In genomic region chr1:165120349-165120898, GRCm38 (mm10) we compare ENCODE assay signal across 8 mouse cellular contexts. TPM values are rescaled to one million over a fixed set of nuclear protein-coding genes. Genes with fewer than 3 reads are reported as not detected.
DNase-seq lines count a peak whose midpoint lies in the region; ATAC-seq and TF ChIP-seq lines count a peak whose summit lies in the region.

No protein-coding gene starts in this region.

- H3K36me3 ChIP-seq in CH12.LX (replicated peaks in 1 of 2; ENCODE audit: control insufficient read depth in 1 of 2, insufficient read depth in 1 of 2, low read length in 1 of 2), result no peaks in the 10 kb centered on the region
- H3K36me3 ChIP-seq in forebrain, embryonic 11.5 days (ENCODE audit: control insufficient read depth, insufficient read depth, low read length), result no peaks in the 10 kb centered on the region
- no peaks in the 10 kb centered on the region for H3K36me3 ChIP-seq in heart, embryonic 15.5 days
- H3K36me3 ChIP-seq in liver, embryonic 15.5 days (replicated peaks), result no peaks in the 10 kb centered on the region
- H3K36me3 ChIP-seq in neural tube, embryonic 11.5 days (ENCODE audit: control insufficient read depth, insufficient read depth, low read length), result no peaks in the 10 kb centered on the region
- no peaks in the 10 kb centered on the region for H3K36me3 ChIP-seq in stomach, embryonic 16.5 days (ENCODE audit: control insufficient read depth, insufficient read depth, low read length)

- ATAC-seq in forebrain, embryonic 11.5 days (replicated peaks; ENCODE audit: low FRiP score), result peak; percentile 80
- ATAC-seq in heart, embryonic 15.5 days (replicated peaks; ENCODE audit: insufficient number of reproducible peaks, insufficient read depth, low FRiP score, low read depth), result no peak
- ATAC-seq in liver, embryonic 15.5 days (ENCODE audit: insufficient read depth), result peak; percentile 36; the same call in 1 of the 2 replicates
- peak; percentile 51 for ATAC-seq in neural tube, embryonic 11.5 days (ENCODE audit: insufficient read depth, low FRiP score, low TSS enrichment)
- ATAC-seq in stomach, embryonic 16.5 days (ENCODE audit: insufficient read depth, low FRiP score), result peak; percentile 69; the same call in 1 of the 2 replicates

- WGBS in forebrain, embryonic 11.5 days, result 21% methylated on average over 21 of the region's 21 CpGs
- 20% methylated on average over 21 of the region's 21 CpGs for WGBS in heart, embryonic 15.5 days
- WGBS in liver, embryonic 15.5 days (ENCODE audit: insufficient replicate concordance), result 17% methylated on average over 21 of the region's 21 CpGs
- WGBS in neural tube, embryonic 11.5 days, result 26% methylated on average over 21 of the region's 21 CpGs
- 20% methylated on average over 21 of the region's 21 CpGs for WGBS in stomach, embryonic 16.5 days

- no peak overlapping the region for H3K27ac ChIP-seq in CH12.LX (ENCODE audit: insufficient read depth, low read depth)
- H3K27ac ChIP-seq in forebrain, embryonic 11.5 days (ENCODE audit: low read depth, low read length), result no peak overlapping the region
- no peak overlapping the region for H3K27ac ChIP-seq in heart, embryonic 15.5 days
- H3K27ac ChIP-seq in liver, embryonic 15.5 days (replicated peaks), result no peak overlapping the region
- H3K27ac ChIP-seq in neural tube, embryonic 11.5 days (ENCODE audit: low read depth, low read length), result no peak overlapping the region
- no peak overlapping the region for H3K27ac ChIP-seq in stomach, embryonic 16.5 days (ENCODE audit: low read length)

- no peak overlapping the region for H3K4me3 ChIP-seq in CH12.LX (replicated peaks in 1 of 3; ENCODE audit: low read depth in 2 of 3, low read length in 2 of 3, poor library complexity in 1 of 3)
- H3K4me3 ChIP-seq in forebrain, embryonic 11.5 days (ENCODE audit: low read depth, low read length), result no peak overlapping the region
- H3K4me3 ChIP-seq in heart, embryonic 15.5 days, result no peak overlapping the region
- no peak overlapping the region for H3K4me3 ChIP-seq in liver, embryonic 15.5 days (replicated peaks)
- no peak overlapping the region for H3K4me3 ChIP-seq in neural tube, embryonic 11.5 days (ENCODE audit: low read depth, low read length)
- no peak overlapping the region for H3K4me3 ChIP-seq in stomach, embryonic 16.5 days (replicated peaks; ENCODE audit: low read length)

- dilution Hi-C loops in CH12.LX (cut with MboI; ENCODE audit: extremely low pct_ligation_motif_present, extremely low pct_unique_long_range_greater_than_20kb, low sequenced_read_pairs), result no loop called here

- no peak overlapping the region for H3K4me2 ChIP-seq in CH12.LX (ENCODE audit: insufficient read depth, low read depth, poor library complexity, severe bottlenecking)
- H3K4me2 ChIP-seq in forebrain, embryonic 11.5 days (ENCODE audit: low read depth, low read length, severe bottlenecking), result no peak overlapping the region
- H3K4me2 ChIP-seq in heart, embryonic 15.5 days, result peak overlapping the region; percentile 41
- H3K4me2 ChIP-seq in liver, embryonic 15.5 days, result 0 out of 2 replicates have a peak overlapping the region, but pooled peaks have one; percentile 24
- no peak overlapping the region for H3K4me2 ChIP-seq in neural tube, embryonic 11.5 days (ENCODE audit: low read depth)
- H3K4me2 ChIP-seq in stomach, embryonic 16.5 days (ENCODE audit: low read depth, low read length), result peak overlapping the region; percentile 12; the same call in 1 of the 2 replicates

- no peaks in the 10 kb centered on the region for H3K4me1 ChIP-seq in CH12.LX (ENCODE audit: control insufficient read depth in 1 of 2, insufficient read depth in 2 of 2)
- H3K4me1 ChIP-seq in forebrain, embryonic 11.5 days (replicated peaks; ENCODE audit: control insufficient read depth, insufficient read depth, low read length), result no peaks in the 10 kb centered on the region
- peaks cover 22% of the 10 kb centered on the region for H3K4me1 ChIP-seq in heart, embryonic 15.5 days (replicated peaks)
- peaks cover 7% of the 10 kb centered on the region for H3K4me1 ChIP-seq in liver, embryonic 15.5 days (replicated peaks)
- H3K4me1 ChIP-seq in neural tube, embryonic 11.5 days (ENCODE audit: control insufficient read depth, insufficient read depth, low read length), result no peaks in the 10 kb centered on the region; the same call in 1 of the 2 replicates
- H3K4me1 ChIP-seq in stomach, embryonic 16.5 days (ENCODE audit: control insufficient read depth, insufficient read depth, low read length), result 0 out of 2 replicates have a peak, but pooled peaks cover 2% of the 10 kb centered on the region

- in situ Hi-C loops in CH12.LX (cut with MboI; ENCODE audit: low pct_ligation_motif_present, low pct_unique_long_range_greater_than_20kb, low sequenced_read_pairs), result loop anchor here (25.0 kb wide), 1 partner anchor 808 kb away; the partner anchor contains the start of genes Blzf1 and Nme7

- DNase-seq in CH12.LX (ENCODE audit: extremely low read depth), result peak; percentile 66
- DNase-seq in c-Kit-positive CD71-positive TER-119-negative erythroid progenitor cells, embryonic 14.5 days (ENCODE audit: low read depth), result peak; percentile 54
- DNase-seq in forebrain, embryonic 11.5 days (ENCODE audit: low spot score), result peak; percentile 90
- peak; percentile 90 for DNase-seq in kidney, postnatal 14 days
- peak; percentile 91 for DNase-seq in neural tube, embryonic 11.5 days (ENCODE audit: low spot score)

- no peaks in the 10 kb centered on the region for H3K79me2 ChIP-seq in CH12.LX (replicated peaks; ENCODE audit: control insufficient read depth, extremely low read depth, insufficient read depth, poor library complexity, severe bottlenecking)

- no peak overlapping the region for H3K9ac ChIP-seq in CH12.LX (ENCODE audit: insufficient read depth, low read depth)
- no peak overlapping the region for H3K9ac ChIP-seq in forebrain, embryonic 11.5 days (ENCODE audit: low read length)
- no peak overlapping the region; the same call in 1 of the 2 replicates for H3K9ac ChIP-seq in heart, embryonic 15.5 days
- H3K9ac ChIP-seq in liver, embryonic 15.5 days, result no peak overlapping the region
- H3K9ac ChIP-seq in neural tube, embryonic 11.5 days (ENCODE audit: low read length), result no peak overlapping the region
- peak overlapping the region; percentile 21; the same call in 1 of the 2 replicates for H3K9ac ChIP-seq in stomach, embryonic 16.5 days (ENCODE audit: low read length)

- H3K9me3 ChIP-seq in CH12.LX (replicated peaks; ENCODE audit: low read length), result no peaks in the 10 kb centered on the region
- H3K9me3 ChIP-seq in forebrain, embryonic 11.5 days (ENCODE audit: control insufficient read depth, low read length), result no peaks in the 10 kb centered on the region
- no peaks in the 10 kb centered on the region for H3K9me3 ChIP-seq in heart, embryonic 15.5 days (replicated peaks)
- H3K9me3 ChIP-seq in liver, embryonic 15.5 days (replicated peaks), result no peaks in the 10 kb centered on the region
- H3K9me3 ChIP-seq in neural tube, embryonic 11.5 days (ENCODE audit: control insufficient read depth, low read length), result no peaks in the 10 kb centered on the region
- H3K9me3 ChIP-seq in stomach, embryonic 16.5 days (replicated peaks; ENCODE audit: control insufficient read depth, low read length), result no peaks in the 10 kb centered on the region

- no peak for TF ChIP-seq POLR2A in CH12.LX (IDR thresholded peaks at IDR 0.05; ENCODE audit: low read depth, low read length)

- peak; percentile 9 to 80; a peak in 2 of 4 replicates for TF ChIP-seq CTCF in CH12.LX (conservative IDR thresholded peaks at IDR 0.05 in 1 of 2, IDR thresholded peaks at IDR 0.05 in 1 of 2; ENCODE audit: low read depth in 2 of 2, low read length in 2 of 2)

- TF ChIP-seq EP300 in CH12.LX (IDR thresholded peaks at IDR 0.05; ENCODE audit: low read length), result no peak

- H3K27me3 ChIP-seq in CH12.LX (replicated peaks), result no peaks in the 10 kb centered on the region
- H3K27me3 ChIP-seq in forebrain, embryonic 11.5 days (ENCODE audit: control insufficient read depth, insufficient read depth, low read length), result no peaks in the 10 kb centered on the region
- no peaks in the 10 kb centered on the region for H3K27me3 ChIP-seq in heart, embryonic 15.5 days
- peaks cover 35% of the 10 kb centered on the region for H3K27me3 ChIP-seq in liver, embryonic 15.5 days
- no peaks in the 10 kb centered on the region for H3K27me3 ChIP-seq in neural tube, embryonic 11.5 days (ENCODE audit: control insufficient read depth, insufficient read depth, low read length)
- H3K27me3 ChIP-seq in stomach, embryonic 16.5 days (ENCODE audit: control insufficient read depth, insufficient read depth, low read length), result no peaks in the 10 kb centered on the region

- TF ChIP-seq RAD21 in CH12.LX (IDR thresholded peaks at IDR 0.05; ENCODE audit: low read depth, low read length), result peak; percentile 81

TF ChIP-seq in CH12.LX, 34 proteins besides CTCF, POLR2A, EP300 and RAD21 (continues in another document):
- TF ChIP-seq ZMIZ1 (IDR thresholded peaks at IDR 0.05; ENCODE audit: low read depth, low read length) (no peak), SMC3 (IDR thresholded peaks at IDR 0.05; ENCODE audit: low read depth, low read length) (peak; percentile 74), RCOR1 (conservative IDR thresholded peaks at IDR 0.05; ENCODE audit: low read depth, low read length) (no peak), NELFE (IDR thresholded peaks at IDR 0.05; ENCODE audit: low read depth, low read length) (no peak), NRF1 (IDR thresholded peaks at IDR 0.05; ENCODE audit: low read depth, low read length) (no peak), UBTF (IDR thresholded peaks at IDR 0.05; ENCODE audit: low read depth, low read length) (no peak), ZNF384 (IDR thresholded peaks at IDR 0.05; ENCODE audit: low read depth, low read length) (peak; percentile 99), JUND (conservative IDR thresholded peaks at IDR 0.05; ENCODE audit: low read depth, low read length) (no peak), BHLHE40 (IDR thresholded peaks at IDR 0.05; ENCODE audit: low read depth, low read length) (no peak), SIN3A (IDR thresholded peaks at IDR 0.05; ENCODE audit: low read length) (no peak), HCFC1 (IDR thresholded peaks at IDR 0.05; ENCODE audit: low read depth, low read length) (no peak), MYC (IDR thresholded peaks at IDR 0.05; ENCODE audit: low read depth, low read length) (no peak), MEF2A (IDR thresholded peaks at IDR 0.05; ENCODE audit: borderline replicate concordance, low read depth, low read length) (no peak)

RNA-seq across cellular contexts. Expression of gene Tbx19, which starts 40.1 kb away (rescaled TPM):
- total RNA-seq in CH12.LX (2012; rRNA removed) (0.04 TPM in 1 of 2 replicates, not detected in the other), CH12.LX (2014; rRNA removed) (0.44 TPM in 1 of 2 replicates, not detected in the other)
- 0.52 and 0.66 TPM in 2 replicates for polyA plus RNA-seq in CH12.LX (2012; ENCODE audit: insufficient read length, low read depth)
- not detected in 2 replicates for polyA plus RNA-seq in forebrain, embryonic 11.5 days (2014; fragmentation: Nextera tagmentation; extraction: Ambion mirVana)
- 0.19 TPM in 1 of 2 replicates, not detected in the other for polyA plus RNA-seq in heart, embryonic 15.5 days (2015; fragmentation: Nextera tagmentation; extraction: Ambion mirVana)
- polyA plus RNA-seq in liver, embryonic 15.5 days (2015; fragmentation: Nextera tagmentation; extraction: Ambion mirVana), result 0.07 TPM in 1 of 2 replicates, not detected in the other
- not detected in 2 replicates for polyA plus RNA-seq in neural tube, embryonic 11.5 days (2014; fragmentation: Nextera tagmentation; extraction: Ambion mirVana)
- not detected in 2 replicates for polyA plus RNA-seq in stomach, embryonic 16.5 days (2015; fragmentation: Nextera tagmentation; extraction: Ambion mirVana)

Comparison
In these comparisons a context has a peak if more than half of its experiments do, and no peak if none do; other contexts are left out.
1. H3K4me2 ChIP-seq: peak in heart, embryonic 15.5 days (single experiment), liver, embryonic 15.5 days (single experiment) and stomach, embryonic 16.5 days (single experiment); none in CH12.LX (single experiment), forebrain, embryonic 11.5 days (single experiment) and neural tube, embryonic 11.5 days (single experiment).
2. Peak in every context shown above with its lines, with median percentiles within 50 percentile points of each other: DNase-seq.